Mouse (Mus musculus): Measurements from ENCODE around the gene Ncor2.

DNA sequence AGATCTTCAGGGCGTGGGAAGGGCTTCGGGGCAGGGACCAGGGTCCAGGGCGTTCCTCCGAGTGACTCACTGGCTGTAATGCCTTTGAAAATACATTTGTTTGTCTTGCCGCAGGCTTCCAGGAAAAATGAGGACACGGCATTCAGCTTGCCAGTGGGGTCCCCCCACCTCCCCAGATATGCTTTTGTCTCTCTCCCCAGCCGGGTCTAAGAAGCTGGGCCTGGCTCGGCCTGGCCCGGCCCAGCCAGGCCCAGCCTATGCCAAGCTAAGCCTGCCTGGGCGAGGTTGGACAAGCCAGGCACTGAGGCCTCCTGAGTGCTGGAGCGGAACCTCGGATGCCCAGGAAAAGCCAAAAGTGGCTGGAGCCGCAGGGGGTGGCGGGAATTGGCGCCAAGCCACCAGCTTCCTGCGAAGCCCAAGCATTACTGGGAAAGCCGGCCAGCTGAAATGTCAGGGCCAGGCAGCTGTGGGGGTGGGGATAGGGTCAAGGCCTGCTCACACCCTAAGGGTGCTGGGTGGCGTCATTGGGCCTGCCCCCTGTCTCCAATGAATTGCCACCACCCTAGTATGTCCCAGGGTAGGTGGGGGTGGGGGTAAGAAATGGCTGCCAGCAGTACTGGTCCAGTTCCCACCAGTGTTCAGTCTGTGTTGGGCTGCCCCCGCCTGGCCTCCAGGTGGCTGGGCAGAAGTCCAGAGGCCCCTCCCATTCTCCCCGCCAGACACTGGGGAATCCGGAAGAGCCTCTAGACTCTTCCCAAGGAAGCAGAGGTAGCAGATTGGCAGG, 97.5 kb downstream of the Ncor2 start:
- no peak for TF ChIP-seq MAFK (IDR thresholded peaks at IDR 0.05; ENCODE audit: insufficient read depth, low read depth, low read length)
- no peak for TF ChIP-seq ZC3H11A (IDR thresholded peaks at IDR 0.05; ENCODE audit: borderline replicate concordance, low read depth, low read length)
- TF ChIP-seq ZNF384 (IDR thresholded peaks at IDR 0.05; ENCODE audit: low read depth, low read length), result no peak
- no peak for TF ChIP-seq CHD2 (IDR thresholded peaks at IDR 0.05; ENCODE audit: low read depth, low read length)
